Mouse (Mus musculus): ENCODE data around the gene Lsm7. TPM values are rescaled to one million over a fixed set of nuclear protein-coding genes. Genes with fewer than 3 reads are reported as not detected.

Gene Lsm7
- 17.4 and 20.7 TPM in 2 replicates for polyA plus RNA-seq (2012)

DNA sequence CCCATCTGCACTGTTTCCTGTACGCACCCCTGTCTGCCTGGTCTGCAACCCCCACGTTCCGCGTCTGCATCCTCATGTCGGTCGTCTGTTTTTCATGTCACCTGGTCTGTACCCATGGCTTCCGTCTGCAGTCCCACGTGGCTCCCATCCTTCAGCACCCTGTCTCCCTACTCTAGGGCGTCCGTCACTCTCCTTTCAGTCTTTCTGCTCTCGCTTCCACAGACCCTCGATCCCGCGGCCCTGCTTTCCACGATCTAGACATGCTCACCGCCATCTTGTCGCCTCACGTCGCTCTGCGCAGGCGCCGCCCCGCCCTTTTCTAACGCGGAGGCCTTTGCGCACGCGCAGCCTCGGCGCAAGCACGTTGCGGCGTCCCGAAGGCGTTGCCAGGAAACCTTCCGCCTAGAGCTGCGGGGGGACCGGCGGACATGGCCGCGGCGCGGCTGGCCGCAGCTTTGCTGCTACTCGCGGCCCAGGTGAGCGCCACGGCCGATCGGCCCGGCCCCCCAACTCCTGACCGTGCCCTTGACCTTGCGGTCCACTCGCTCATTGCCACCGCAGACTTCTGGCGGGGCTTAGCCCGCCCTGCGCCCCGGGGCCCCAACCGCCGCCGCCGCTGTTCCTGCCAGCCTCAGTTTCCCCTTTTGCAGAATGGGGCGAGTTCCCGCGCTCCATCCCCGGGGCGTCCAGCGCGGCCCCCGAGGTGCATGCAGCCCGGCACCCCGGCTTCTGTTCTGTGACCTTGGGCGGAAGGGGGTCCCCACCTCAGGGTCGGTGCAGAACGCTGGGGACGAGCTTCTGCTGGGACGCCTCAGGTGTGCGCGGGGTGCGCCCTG, at the start of gene Lsm7, which contains the start of gene Sppl2b:
TSS of gene Lsm7 (minus strand) at position 297 of the 836 bp plus-strand sequence.
TSS of gene Sppl2b (plus strand) at position 363 of the 836 bp plus-strand sequence.
- H3K4me1 ChIP-seq (ENCODE audit: control insufficient read depth) = peaks cover 85% of the 10 kb centered on the region
- no peaks in the 10 kb centered on the region for H3K9me3 ChIP-seq (ENCODE audit: control insufficient read depth, low read length)
- peaks cover 80% of the 10 kb centered on the region for H3K36me3 ChIP-seq (ENCODE audit: control insufficient read depth)
- TF ChIP-seq GATA1 (IDR thresholded peaks at IDR 0.05; ENCODE audit: low read length) (no peak), TAL1 (IDR thresholded peaks at IDR 0.05; ENCODE audit: low read length) (no peak)
- H3K27me3 ChIP-seq (ENCODE audit: control insufficient read depth) = no peaks in the 10 kb centered on the region
- H3K4me3 ChIP-seq (replicated peaks) = peak within 1 kb of the TSS; percentile 74

DNA sequence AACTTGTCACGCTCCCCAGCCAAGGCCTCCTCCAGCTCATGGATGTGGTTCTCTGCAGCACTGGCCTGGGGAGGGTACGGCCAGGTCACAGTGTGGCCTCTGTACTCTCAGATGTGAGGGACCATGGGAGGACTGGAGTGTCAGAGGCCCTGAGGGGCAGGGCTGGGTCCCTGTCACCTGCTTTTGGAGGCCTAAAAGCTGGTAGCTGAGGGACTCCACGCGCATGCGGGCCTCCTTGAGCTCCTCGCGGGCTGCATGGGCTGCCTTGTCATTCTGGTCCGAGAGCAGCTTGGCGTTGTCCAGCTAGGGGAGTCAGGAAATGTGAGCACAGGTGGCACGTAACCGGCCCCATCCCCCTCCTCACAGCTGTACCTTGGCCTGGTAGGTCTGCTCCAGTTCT, 49.7 kb upstream of the Lsm7 start:
- Histone ChIP-seq H3K9me3 (ENCODE audit: control insufficient read depth, low read length) (no peaks in the 10 kb centered on the region), H3K4me1 (ENCODE audit: control insufficient read depth) (peaks cover 15% of the 10 kb centered on the region), H3K36me3 (ENCODE audit: control insufficient read depth) (peaks cover 75% of the 10 kb centered on the region), H3K4me3 (replicated peaks) (no peak overlapping the region), H3K27me3 (ENCODE audit: control insufficient read depth) (no peaks in the 10 kb centered on the region)
- TF ChIP-seq TAL1 (IDR thresholded peaks at IDR 0.05; ENCODE audit: low read length) (no peak), GATA1 (IDR thresholded peaks at IDR 0.05; ENCODE audit: low read length) (no peak)

DNA sequence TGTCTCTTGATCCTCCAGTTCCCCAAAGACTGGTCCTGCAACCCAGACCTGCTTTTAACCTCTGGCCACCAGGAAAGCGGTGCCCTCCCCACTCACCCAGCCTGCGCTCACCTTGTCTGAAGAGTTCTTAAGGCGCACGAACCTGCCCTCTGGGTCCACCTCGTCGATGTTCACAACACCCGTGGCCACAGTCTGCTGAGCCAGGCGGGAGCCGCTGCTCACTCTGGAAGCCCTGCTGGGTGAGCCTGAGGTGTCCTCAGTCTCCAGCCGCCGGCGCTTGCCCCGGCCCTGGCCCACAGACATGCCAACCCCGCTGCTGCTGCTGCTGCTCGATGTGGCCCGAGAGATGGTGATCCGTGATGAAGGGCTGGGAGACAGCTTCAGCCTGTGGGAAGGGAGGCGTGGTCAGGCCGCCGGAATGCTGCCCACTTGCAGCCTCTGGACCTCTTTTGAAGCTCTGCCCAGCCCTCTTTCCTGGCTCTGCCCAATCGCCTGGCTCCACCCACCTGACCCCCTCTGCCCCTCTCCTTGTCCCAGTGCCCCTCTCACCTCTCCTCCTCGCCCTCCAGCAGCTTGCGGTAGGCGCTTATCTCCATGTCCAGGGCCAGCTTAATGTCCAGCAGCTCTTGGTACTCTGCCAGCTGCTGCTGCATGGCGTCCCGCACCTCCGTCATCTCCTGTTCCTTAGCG, 49.1 kb upstream of the Lsm7 start:
- H3K27me3 ChIP-seq (ENCODE audit: control insufficient read depth) = no peaks in the 10 kb centered on the region
- H3K4me1 ChIP-seq (ENCODE audit: control insufficient read depth) = peaks cover 21% of the 10 kb centered on the region
- no peak for TF ChIP-seq GATA1 (IDR thresholded peaks at IDR 0.05; ENCODE audit: low read length)
- no peak for TF ChIP-seq TAL1 (IDR thresholded peaks at IDR 0.05; ENCODE audit: low read length)
- H3K36me3 ChIP-seq (ENCODE audit: control insufficient read depth) = peaks cover 75% of the 10 kb centered on the region
- no peak overlapping the region for H3K4me3 ChIP-seq (replicated peaks)
- no peaks in the 10 kb centered on the region for H3K9me3 ChIP-seq (ENCODE audit: control insufficient read depth, low read length)

DNA sequence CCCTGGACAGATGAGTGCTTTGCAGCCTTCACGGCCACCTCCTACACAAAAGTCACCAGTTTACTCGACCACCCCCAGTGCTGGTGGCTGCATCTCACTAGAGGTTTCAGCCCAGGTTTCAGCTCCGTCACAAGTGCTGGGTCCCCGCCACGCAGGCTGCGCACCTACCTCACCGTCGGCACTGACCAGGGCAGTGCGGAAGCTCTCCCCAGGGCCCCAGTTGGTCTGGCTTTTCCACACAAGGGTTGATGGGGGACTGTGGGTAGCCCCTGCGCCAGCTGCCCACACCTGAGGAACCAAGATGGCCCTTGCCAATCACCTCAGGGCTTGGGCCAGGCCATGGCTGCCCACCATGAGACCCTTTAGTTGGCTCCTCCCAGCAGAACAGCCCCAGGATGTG, 48.3 kb upstream of the Lsm7 start:
- no peaks in the 10 kb centered on the region for H3K27me3 ChIP-seq (ENCODE audit: control insufficient read depth)
- H3K4me3 ChIP-seq (replicated peaks) = no peak overlapping the region
- TF ChIP-seq GATA1 (IDR thresholded peaks at IDR 0.05; ENCODE audit: low read length) (no peak), TAL1 (IDR thresholded peaks at IDR 0.05; ENCODE audit: low read length) (no peak)
- H3K9me3 ChIP-seq (ENCODE audit: control insufficient read depth, low read length) = no peaks in the 10 kb centered on the region
- peaks cover 75% of the 10 kb centered on the region for H3K36me3 ChIP-seq (ENCODE audit: control insufficient read depth)
- peaks cover 28% of the 10 kb centered on the region for H3K4me1 ChIP-seq (ENCODE audit: control insufficient read depth)

DNA sequence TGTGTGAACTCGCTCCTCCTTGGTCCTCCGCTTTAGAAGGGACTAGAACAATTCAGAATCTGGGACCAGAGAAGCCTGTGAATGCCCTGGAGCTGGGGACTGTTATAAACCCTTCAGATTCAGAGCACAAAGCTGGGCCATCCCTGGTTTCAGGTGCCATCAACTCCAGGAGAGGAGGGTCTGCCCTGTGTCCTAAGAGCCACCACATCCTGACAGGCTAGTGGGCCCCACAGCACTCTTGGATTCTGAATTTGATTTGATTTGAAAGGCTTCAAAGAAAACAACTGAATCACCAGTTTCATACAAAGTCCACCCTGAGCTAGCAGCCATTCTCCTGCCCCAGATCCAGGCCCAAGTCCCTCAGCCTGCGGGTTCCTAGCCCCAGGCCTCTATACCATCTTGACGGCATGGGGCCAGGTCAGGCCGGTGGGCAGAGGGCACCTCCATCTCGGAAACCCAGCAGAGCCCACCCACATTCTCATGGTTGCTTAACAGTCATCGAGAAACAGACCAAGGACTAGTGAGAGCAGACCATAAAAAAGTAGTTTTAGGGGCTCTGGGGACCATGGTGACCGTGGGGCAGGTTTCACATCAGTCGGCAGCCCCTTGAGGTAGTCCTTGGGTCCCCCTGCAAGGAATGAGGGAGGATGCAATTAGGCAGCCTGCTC, 47.4 kb upstream of the Lsm7 start:
- TF ChIP-seq TAL1 (IDR thresholded peaks at IDR 0.05; ENCODE audit: low read length) (no peak), GATA1 (IDR thresholded peaks at IDR 0.05; ENCODE audit: low read length) (no peak)
- no peak overlapping the region for H3K4me3 ChIP-seq (replicated peaks)
- H3K4me1 ChIP-seq (ENCODE audit: control insufficient read depth) = peaks cover 37% of the 10 kb centered on the region
- H3K36me3 ChIP-seq (ENCODE audit: control insufficient read depth) = peaks cover 75% of the 10 kb centered on the region
- no peaks in the 10 kb centered on the region for H3K9me3 ChIP-seq (ENCODE audit: control insufficient read depth, low read length)
- H3K27me3 ChIP-seq (ENCODE audit: control insufficient read depth) = no peaks in the 10 kb centered on the region

DNA sequence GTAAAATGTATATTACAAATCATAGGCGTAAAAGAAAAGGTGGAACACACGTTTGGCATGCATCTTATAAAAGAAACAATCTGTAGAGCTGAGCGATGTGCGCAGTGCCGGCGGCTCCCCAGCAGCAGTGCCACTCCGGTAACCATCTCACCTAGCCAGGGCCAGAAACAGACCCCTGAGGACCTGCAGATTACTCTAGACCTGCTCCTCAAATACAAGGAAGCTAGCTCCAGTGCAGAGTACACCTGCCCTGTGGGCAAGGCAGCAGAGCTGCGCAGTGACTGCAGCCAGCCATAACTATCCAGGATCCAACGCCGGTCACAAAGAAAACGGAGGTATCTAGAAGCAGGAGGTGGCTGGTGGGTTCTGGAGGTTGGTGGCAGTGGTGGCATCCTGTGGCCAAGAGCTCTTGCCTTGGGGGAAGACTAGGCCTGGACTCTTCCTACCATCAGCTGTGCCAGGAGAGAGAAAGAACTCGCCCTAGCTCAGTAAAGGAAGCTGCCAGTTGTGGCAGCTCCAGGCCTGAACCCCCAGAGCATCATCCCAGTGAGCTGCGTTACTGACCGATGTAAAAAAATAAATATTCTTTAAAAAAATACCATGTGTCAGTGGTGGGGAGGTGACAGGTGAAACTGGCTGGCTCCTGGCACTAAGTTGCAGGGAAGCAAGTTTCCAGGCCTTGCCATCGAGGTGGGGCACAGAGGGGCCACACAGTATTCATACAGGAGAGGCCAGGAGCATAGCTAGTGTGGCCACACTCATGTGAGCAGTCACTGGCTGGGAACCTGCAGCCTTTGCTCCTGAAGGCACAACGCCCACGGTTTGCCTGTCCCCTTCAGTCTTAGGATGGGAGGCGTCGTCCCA, 46.6 kb upstream of the Lsm7 start:
- Histone ChIP-seq H3K9me3 (ENCODE audit: control insufficient read depth, low read length) (no peaks in the 10 kb centered on the region), H3K4me3 (replicated peaks) (peak overlapping the region; percentile 89), H3K27me3 (ENCODE audit: control insufficient read depth) (no peaks in the 10 kb centered on the region), H3K36me3 (ENCODE audit: control insufficient read depth) (peaks cover 75% of the 10 kb centered on the region), H3K4me1 (ENCODE audit: control insufficient read depth) (peaks cover 41% of the 10 kb centered on the region)
- TF ChIP-seq GATA1 (IDR thresholded peaks at IDR 0.05; ENCODE audit: low read length) = no peak
- TF ChIP-seq TAL1 (IDR thresholded peaks at IDR 0.05; ENCODE audit: low read length) = no peak

DNA sequence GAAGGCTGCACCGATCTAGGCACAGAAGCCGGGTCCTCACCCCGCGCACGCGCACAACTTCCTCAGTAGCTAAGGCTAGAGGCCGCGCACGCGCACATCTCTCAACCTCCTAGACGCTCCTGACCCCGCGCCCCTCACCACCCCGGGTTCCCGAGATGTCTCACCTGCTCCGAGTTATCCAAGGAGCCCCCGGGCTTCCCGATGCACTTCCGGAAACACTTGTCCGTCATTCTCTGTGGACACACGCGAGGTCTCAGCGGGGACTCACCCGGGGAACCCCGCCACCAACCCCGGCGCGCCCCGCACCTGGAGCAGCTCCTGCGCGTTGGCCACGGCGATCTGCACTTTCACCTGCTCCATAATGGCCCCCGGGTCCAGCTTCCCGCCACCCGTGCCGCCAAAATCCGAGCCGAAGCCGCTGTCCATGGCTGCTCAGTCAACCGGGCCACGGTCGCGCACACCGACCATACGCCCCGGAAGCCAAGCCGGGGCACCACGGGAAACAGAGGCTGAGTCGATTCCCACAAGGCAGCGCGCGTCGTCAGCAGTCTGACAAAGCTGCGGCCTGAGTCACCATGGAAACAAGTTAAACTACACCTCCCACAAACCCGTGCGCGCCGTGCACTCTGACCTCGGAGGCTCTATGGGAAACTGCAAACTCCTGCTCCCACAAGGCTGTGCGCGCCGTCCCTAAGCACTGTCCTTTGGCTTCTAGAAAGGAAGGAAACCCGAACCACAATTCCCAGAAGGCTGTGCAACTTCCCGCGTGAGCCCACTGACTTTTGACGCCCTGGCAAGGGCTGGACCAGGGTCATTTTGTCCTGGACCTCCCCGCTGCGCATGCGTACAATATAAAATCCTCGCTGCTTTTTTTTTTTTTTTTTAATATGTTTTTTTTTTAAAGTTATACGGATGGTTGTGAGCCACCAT, 45.6 kb upstream of the Lsm7 start, which contains the start of gene Timm13:
TSS of gene Timm13 (minus strand) at position 652 of the 930 bp plus-strand sequence.
- no peaks in the 10 kb centered on the region for H3K27me3 ChIP-seq (ENCODE audit: control insufficient read depth)
- H3K4me1 ChIP-seq (ENCODE audit: control insufficient read depth) = peaks cover 43% of the 10 kb centered on the region
- TF ChIP-seq GATA1 (IDR thresholded peaks at IDR 0.05; ENCODE audit: low read length) = no peak
- no peak for TF ChIP-seq TAL1 (IDR thresholded peaks at IDR 0.05; ENCODE audit: low read length)
- no peaks in the 10 kb centered on the region for H3K9me3 ChIP-seq (ENCODE audit: control insufficient read depth, low read length)
- peak within 1 kb of the TSS; percentile 89 for H3K4me3 ChIP-seq (replicated peaks)
- peaks cover 65% of the 10 kb centered on the region for H3K36me3 ChIP-seq (ENCODE audit: control insufficient read depth)

Data from erythroblast, embryonic 14.5 days (primary cell).